ENCODE assay signal across 9 mouse cellular contexts in the genomic region with DNA sequence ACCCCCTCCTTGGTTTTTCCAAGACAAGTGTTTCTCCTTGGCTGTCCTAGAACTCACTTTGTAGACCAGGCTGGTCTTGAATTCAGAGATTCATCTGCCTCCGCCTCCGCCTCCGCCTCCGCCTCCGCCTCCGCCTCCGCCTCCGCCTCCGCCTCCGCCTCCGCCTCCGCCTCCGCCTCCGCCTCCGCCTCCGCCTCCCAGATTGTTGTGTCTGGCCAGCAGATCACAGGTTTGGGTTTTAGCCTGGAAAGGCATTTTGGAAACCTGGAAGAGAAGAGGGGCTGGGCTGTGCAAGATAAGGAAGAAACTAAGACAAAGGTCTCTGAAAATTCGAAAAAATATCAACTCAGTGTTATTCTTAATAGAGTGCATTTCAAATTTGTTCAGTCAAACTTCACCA. TPM values are rescaled to one million over a fixed set of nuclear protein-coding genes. Genes with fewer than 3 reads are reported as not detected.
DNase-seq lines count a peak whose midpoint lies in the region; TF ChIP-seq lines count a peak whose summit lies in the region.
"Not testable (repeated sequence)": the region's sequence is repeated elsewhere in the genome, so short reads cannot be mapped to it uniquely, and the experiment has no call there.
"Had no signal": no experiment of that assay in that cellular context is flagged by ENCODE, and none has a peak within 500 bp of the region (broad histone marks: within the 10 kb centered on the region; RNA-seq: fewer than 3 reads in every experiment).

No protein-coding gene starts in this region.

- not testable (repeated sequence) for H3K36me3 ChIP-seq in kidney, adult 2 months (ENCODE audit: control insufficient read depth, insufficient read depth, low read length); thymus, adult 2 months (ENCODE audit: control insufficient read depth, insufficient read depth, low read length)

- intact Hi-C loops in left cerebral cortex, postnatal 4 days (cut with DNase I), result not testable (repeated sequence)

- WGBS in kidney, adult 2 months, result 67% methylated on average over 17 of the region's 17 CpGs
- 79% methylated on average over 17 of the region's 17 CpGs for WGBS in thymus, adult 2 months

- DNase-seq in ZHBTc4 (ENCODE audit: low read depth, low spot score), result peak; percentile 65
- peak; percentile 4 for DNase-seq in cerebellum, adult 18-20 months
- peak; percentile 29 for DNase-seq in gastrocnemius, postnatal 25 days
- DNase-seq in kidney, adult 2 months, result peak; percentile 79
- peak; percentile 19 for DNase-seq in left cerebral cortex, postnatal 4 days
- DNase-seq in ovary, postnatal 10 days (ENCODE audit: low spot score), result peak; percentile 8
- peak; percentile 35 for DNase-seq in thymus, adult 2 months

- not testable (repeated sequence) for H3K27me3 ChIP-seq in kidney, adult 2 months (replicated peaks; ENCODE audit: control insufficient read depth, insufficient read depth, low read length); thymus, adult 2 months (ENCODE audit: control insufficient read depth, insufficient read depth, low read length)

- not testable (repeated sequence) for TF ChIP-seq CTCF in kidney, adult 2 months (conservative IDR thresholded peaks at IDR 0.05; ENCODE audit: insufficient read depth, insufficient read length, low read depth, low read length); thymus, adult 2 months (IDR thresholded peaks at IDR 0.05; ENCODE audit: borderline replicate concordance, control insufficient read depth, extremely low read depth, insufficient read depth, low read length, poor library complexity)

- not testable (repeated sequence) for H3K4me3 ChIP-seq in kidney, adult 2 months (ENCODE audit: insufficient read depth, low read depth, low read length); thymus, adult 2 months (ENCODE audit: control insufficient read depth, insufficient read depth, low read length)

- not testable (repeated sequence) for H3K4me1 ChIP-seq in kidney, adult 2 months (ENCODE audit: control insufficient read depth, insufficient read depth, low read length); thymus, adult 2 months (replicated peaks; ENCODE audit: control insufficient read depth, insufficient read depth, low read length)

- not testable (repeated sequence) for H3K27ac ChIP-seq in kidney, adult 2 months (ENCODE audit: insufficient read depth, low read depth, low read length); thymus, adult 2 months (ENCODE audit: control insufficient read depth, insufficient read depth, low read length)

- TF ChIP-seq POLR2A in kidney, adult 2 months (IDR thresholded peaks at IDR 0.05; ENCODE audit: low read depth, low read length); thymus, adult 2 months (IDR thresholded peaks at IDR 0.05; ENCODE audit: control insufficient read depth, extremely low read depth, insufficient read depth, low read length, poor library complexity): not testable (repeated sequence)

RNA-seq across cellular contexts. Expression of a gene that starts 51.4 kb away (rescaled TPM):
- 10 to 100 TPM; 47.7 to 51.0 TPM for total RNA-seq in gastrocnemius, postnatal 25 days (2021)
- polyA plus RNA-seq in kidney, adult 2 months (2012; rRNA removed), result 0.35 and 0.53 TPM in 2 replicates
- total RNA-seq in left cerebral cortex, postnatal 4 days (2021), result under 1 TPM; 0.66 to 0.87 TPM
- polyA plus RNA-seq in thymus, adult 2 months (2012; rRNA removed), result 11.9 and 13.9 TPM in 2 replicates
- polyA plus RNA-seq: intestine, embryonic 16.5 days; stomach, embryonic 14.5 days had no signal

Comparison
In these comparisons a context has a peak if more than half of its experiments do, and no peak if none do; other contexts are left out.
1. DNase-seq: peak in every context shown above with its lines; median percentile 79 in kidney, adult 2 months; 65 in ZHBTc4; 35 in thymus, adult 2 months; 29 in gastrocnemius, postnatal 25 days; 19 in left cerebral cortex, postnatal 4 days; 8 in ovary, postnatal 10 days; 4 in cerebellum, adult 18-20 months.
2. RNA of a gene that starts 51.4 kb away (total RNA-seq): 47.7 to 51.0 TPM in gastrocnemius, postnatal 25 days; 0.66 to 0.87 TPM in left cerebral cortex, postnatal 4 days; every median in the first group is over 10 times any median in the second.